Mouse (Mus musculus): ENCODE data around the gene Bcl6.

The Bcl6 gene

GRCm38 (mm10) chr16:23919418-23919817, 69.2 kb downstream of the Bcl6 start:
- no peak for DNase-seq
